In the genomic region with DNA sequence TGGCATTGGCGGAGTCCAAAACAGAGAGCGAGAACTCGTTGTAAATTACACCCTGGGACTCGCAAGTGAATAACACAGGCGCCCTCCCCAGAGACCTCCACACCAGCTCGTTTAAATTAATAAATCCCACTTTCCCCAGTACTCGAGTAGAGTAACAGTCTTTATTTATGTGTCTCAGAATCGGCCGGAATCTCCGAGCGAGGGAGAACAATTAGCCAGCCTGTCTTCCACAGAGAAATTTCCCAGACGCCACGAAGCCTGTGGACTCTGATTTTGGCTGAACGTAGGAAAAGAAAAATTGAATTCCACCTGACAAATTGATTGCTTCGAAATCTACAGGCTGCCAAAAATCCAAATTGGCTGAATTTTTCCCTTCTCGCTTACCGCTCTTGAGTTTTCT, we compare ENCODE assay signal across 14 mouse cellular contexts.
DNase-seq lines count a peak whose midpoint lies in the region; ATAC-seq and TF ChIP-seq lines count a peak whose summit lies in the region.
"Had no signal": no experiment of that assay in that cellular context is flagged by ENCODE, and none has a peak within 500 bp of the region (broad histone marks: within the 10 kb centered on the region; RNA-seq: fewer than 3 reads in every experiment).

No protein-coding gene starts in this region.

- no peak overlapping the region for H3K4me3 ChIP-seq in embryonic facial prominence, embryonic 11.5 days (ENCODE audit: low read depth, low read length)
- H3K4me3 ChIP-seq in embryonic facial prominence, embryonic 10.5 days = no peak overlapping the region
- no peak overlapping the region for H3K4me3 ChIP-seq in kidney, adult 2 months (ENCODE audit: insufficient read depth, low read depth, low read length)
- no peak overlapping the region for H3K4me3 ChIP-seq in hindbrain, postnatal 0 days (ENCODE audit: low read length)
- no peak overlapping the region for H3K4me3 ChIP-seq in neural tube, embryonic 13.5 days
- H3K4me3 ChIP-seq: heart, embryonic 12.5 days had no signal

- H3K4me2 ChIP-seq in embryonic facial prominence, embryonic 11.5 days (ENCODE audit: low read depth, low read length) = no peak overlapping the region
- H3K4me2 ChIP-seq in hindbrain, postnatal 0 days (ENCODE audit: low read depth, low read length) = peak overlapping the region; percentile 27; the same call in 1 of the 2 replicates
- H3K4me2 ChIP-seq in neural tube, embryonic 13.5 days = peak overlapping the region; percentile 25
- H3K4me2 ChIP-seq: heart, embryonic 12.5 days; liver, embryonic 11.5 days had no signal

- no peak overlapping the region for H3K27ac ChIP-seq in embryonic facial prominence, embryonic 11.5 days (replicated peaks; ENCODE audit: low read depth, low read length)
- H3K27ac ChIP-seq in embryonic facial prominence, embryonic 10.5 days (replicated peaks) = no peak overlapping the region
- H3K27ac ChIP-seq in kidney, adult 2 months (ENCODE audit: insufficient read depth, low read depth, low read length) = no peak overlapping the region
- H3K27ac ChIP-seq in hindbrain, postnatal 0 days = no peak overlapping the region
- H3K27ac ChIP-seq in neural tube, embryonic 13.5 days (replicated peaks) = peak overlapping the region; percentile 29; the same call in 1 of the 2 replicates

- no peaks in the 10 kb centered on the region for H3K4me1 ChIP-seq in embryonic facial prominence, embryonic 11.5 days (ENCODE audit: control insufficient read depth, insufficient read depth, low read length)
- H3K4me1 ChIP-seq in embryonic facial prominence, embryonic 10.5 days = peaks cover 24% of the 10 kb centered on the region
- no peaks in the 10 kb centered on the region for H3K4me1 ChIP-seq in kidney, adult 2 months (ENCODE audit: control insufficient read depth, insufficient read depth, low read length)
- no peaks in the 10 kb centered on the region for H3K4me1 ChIP-seq in hindbrain, postnatal 0 days (ENCODE audit: insufficient read depth, low read length)
- peaks cover 42% of the 10 kb centered on the region for H3K4me1 ChIP-seq in neural tube, embryonic 13.5 days (replicated peaks)

- H3K9ac ChIP-seq in embryonic facial prominence, embryonic 11.5 days (replicated peaks; ENCODE audit: low read length) = no peak overlapping the region
- no peak overlapping the region for H3K9ac ChIP-seq in hindbrain, postnatal 0 days (replicated peaks; ENCODE audit: low read length)
- H3K9ac ChIP-seq in neural tube, embryonic 13.5 days = no peak overlapping the region
- H3K9ac ChIP-seq: heart, embryonic 12.5 days had no signal

- no peak for TF ChIP-seq CTCF in kidney, adult 2 months (conservative IDR thresholded peaks at IDR 0.05; ENCODE audit: insufficient read depth, insufficient read length, low read depth, low read length)
- TF ChIP-seq CTCF in hindbrain, postnatal 0 days (IDR thresholded peaks at IDR 0.05; ENCODE audit: low read depth) = no peak

- no peaks in the 10 kb centered on the region for H3K9me3 ChIP-seq in embryonic facial prominence, embryonic 11.5 days (replicated peaks; ENCODE audit: control insufficient read depth, low read length)
- no peaks in the 10 kb centered on the region for H3K9me3 ChIP-seq in embryonic facial prominence, embryonic 10.5 days
- no peaks in the 10 kb centered on the region for H3K9me3 ChIP-seq in hindbrain, postnatal 0 days (ENCODE audit: low read length)
- H3K9me3 ChIP-seq in neural tube, embryonic 13.5 days = no peaks in the 10 kb centered on the region

- H3K36me3 ChIP-seq in embryonic facial prominence, embryonic 11.5 days (replicated peaks; ENCODE audit: control insufficient read depth, insufficient read depth, low read depth, low read length) = no peaks in the 10 kb centered on the region
- no peaks in the 10 kb centered on the region for H3K36me3 ChIP-seq in embryonic facial prominence, embryonic 10.5 days (replicated peaks)
- H3K36me3 ChIP-seq in kidney, adult 2 months (ENCODE audit: control insufficient read depth, insufficient read depth, low read length) = no peaks in the 10 kb centered on the region
- H3K36me3 ChIP-seq in hindbrain, postnatal 0 days (ENCODE audit: insufficient read depth, low read length) = no peaks in the 10 kb centered on the region
- no peaks in the 10 kb centered on the region for H3K36me3 ChIP-seq in neural tube, embryonic 13.5 days
- H3K36me3 ChIP-seq: heart, embryonic 12.5 days had no signal

- no peaks in the 10 kb centered on the region for H3K27me3 ChIP-seq in embryonic facial prominence, embryonic 11.5 days (ENCODE audit: control insufficient read depth, insufficient read depth, low read length)
- no peaks in the 10 kb centered on the region for H3K27me3 ChIP-seq in embryonic facial prominence, embryonic 10.5 days (replicated peaks; ENCODE audit: low read depth, poor library complexity, severe bottlenecking)
- H3K27me3 ChIP-seq in kidney, adult 2 months (replicated peaks; ENCODE audit: control insufficient read depth, insufficient read depth, low read length) = no peaks in the 10 kb centered on the region
- H3K27me3 ChIP-seq in hindbrain, postnatal 0 days (ENCODE audit: insufficient read depth, low read length) = no peaks in the 10 kb centered on the region
- 0 out of 2 replicates have a peak, but pooled peaks cover 2% of the 10 kb centered on the region for H3K27me3 ChIP-seq in neural tube, embryonic 13.5 days
- H3K27me3 ChIP-seq: heart, embryonic 12.5 days had no signal

- WGBS in embryonic facial prominence, embryonic 11.5 days = 64% methylated on average over 17 of the region's 17 CpGs
- 77% methylated on average over 17 of the region's 17 CpGs for WGBS in embryonic facial prominence, embryonic 10.5 days
- 44% methylated on average over 17 of the region's 17 CpGs for WGBS in kidney, adult 2 months
- 42% methylated on average over 17 of the region's 17 CpGs for WGBS in hindbrain, postnatal 0 days
- 27% methylated on average over 17 of the region's 17 CpGs for WGBS in neural tube, embryonic 13.5 days

- no peak for ATAC-seq in embryonic facial prominence, embryonic 11.5 days (replicated peaks; ENCODE audit: insufficient number of reproducible peaks, low FRiP score, low TSS enrichment, low read depth)
- ATAC-seq in hindbrain, postnatal 0 days = no peak
- no peak for ATAC-seq in neural tube, embryonic 13.5 days (ENCODE audit: low read depth)
- ATAC-seq: inflammation-experienced regulatory T-cells, adult 6 months had no signal

- peak; percentile 5 for DNase-seq in embryonic facial prominence, embryonic 11.5 days (ENCODE audit: low spot score)
- DNase-seq in embryonic facial prominence, embryonic 10.5 days (ENCODE audit: low spot score) = no peak
- DNase-seq in kidney, postnatal 10 days = peak; percentile 39
- no peak for DNase-seq in kidney, adult 2 months
- DNase-seq in hindbrain, postnatal 0 days (ENCODE audit: low spot score) = peak; percentile 25
- DNase-seq in cerebellum, adult 18-20 months = no peak
- no peak for DNase-seq in cerebellum, adult 9-10 months
- DNase-seq: cerebellum, adult 8-10 months; lung, postnatal 10 days; thymus, adult 2 months had no signal

- TF ChIP-seq POLR2A in kidney, adult 2 months (IDR thresholded peaks at IDR 0.05; ENCODE audit: low read depth, low read length) = no peak

Comparison
In these comparisons a context has a peak if more than half of its experiments do, and no peak if none do; other contexts are left out.
1. DNase-seq: peak in embryonic facial prominence, embryonic 11.5 days (single experiment), kidney, postnatal 10 days (single experiment) and hindbrain, postnatal 0 days (single experiment); none in embryonic facial prominence, embryonic 10.5 days (single experiment), kidney, adult 2 months (single experiment), cerebellum, adult 18-20 months (0 of 2) and cerebellum, adult 9-10 months (single experiment).